Mouse (Mus musculus): ENCODE measurements at regions not wholly inside any gene's neighbourhood (a gene's known extent, or its start where the extent isn't known, plus 50 kb on each side); places are given as distances from the start of the nearest gene placed in this dataset.
A peak's percentile ranks its signal among the peaks of the same experiment; 100 is the strongest.
"Not testable (repeated sequence)": the region's sequence is repeated elsewhere in the genome, so short reads cannot be mapped to it uniquely, and the experiment has no call there.

DNA sequence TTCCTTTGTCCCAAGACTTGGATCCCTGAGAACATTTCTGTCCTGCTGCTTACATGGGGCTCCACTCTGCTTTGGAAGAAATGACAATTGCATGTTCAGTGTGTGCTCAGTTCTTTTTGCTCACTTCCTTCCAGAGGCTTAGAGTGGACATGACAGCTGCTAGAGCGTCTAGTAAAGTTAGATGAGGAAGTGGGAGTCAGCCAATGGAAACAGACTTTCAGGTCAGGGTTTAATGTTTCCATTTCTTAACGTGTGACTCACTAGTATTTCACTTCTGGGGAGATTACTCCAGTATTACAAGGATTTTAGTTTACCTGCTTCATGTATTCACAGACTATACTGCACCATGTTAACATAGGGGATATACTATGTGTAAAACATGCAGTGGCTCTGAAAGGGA lies 759.3 kb upstream of the Gm38303 start:
- 80% methylated on average over 2 of the region's 2 CpGs for WGBS
- no peaks in the 10 kb centered on the region for H3K4me1 ChIP-seq (replicated peaks; ENCODE audit: control insufficient read depth, insufficient read depth, low read length)
- DNase-seq (ENCODE audit: low spot score): no peak
- H3K9me3 ChIP-seq (ENCODE audit: control insufficient read depth, low read length): no peaks in the 10 kb centered on the region
- H3K4me3 ChIP-seq (ENCODE audit: low read depth, low read length): no peak overlapping the region
- H3K27ac ChIP-seq (ENCODE audit: low read depth, low read length): no peak overlapping the region
- H3K36me3 ChIP-seq (ENCODE audit: control insufficient read depth, insufficient read depth, low read length): no peaks in the 10 kb centered on the region
- H3K27me3 ChIP-seq (ENCODE audit: control insufficient read depth, insufficient read depth, low read length): no peaks in the 10 kb centered on the region
- H3K9ac ChIP-seq (ENCODE audit: low read length): no peak overlapping the region
- H3K4me2 ChIP-seq (ENCODE audit: low read depth, low read length, severe bottlenecking): no peak overlapping the region
- ATAC-seq (replicated peaks; ENCODE audit: low FRiP score): no peak

- no peak for ATAC-seq (replicated peaks; ENCODE audit: low FRiP score)
Measured at GRCm38 (mm10) chr3:11094138-11094537, 758.7 kb upstream of the Gm38303 start.

GRCm38 (mm10) chr3:11083291-11083690 lies 747.8 kb upstream of the Gm38303 start:
- no peaks in the 10 kb centered on the region for H3K9me3 ChIP-seq (ENCODE audit: control insufficient read depth, low read length)
- no peak overlapping the region for H3K27ac ChIP-seq (ENCODE audit: low read depth, low read length)
- H3K4me3 ChIP-seq (ENCODE audit: low read depth, low read length): no peak overlapping the region
- no peak for ATAC-seq (replicated peaks; ENCODE audit: low FRiP score)
- no peaks in the 10 kb centered on the region for H3K27me3 ChIP-seq (ENCODE audit: control insufficient read depth, insufficient read depth, low read length)
- no peaks in the 10 kb centered on the region for H3K36me3 ChIP-seq (ENCODE audit: control insufficient read depth, insufficient read depth, low read length)
- H3K4me1 ChIP-seq (replicated peaks; ENCODE audit: control insufficient read depth, insufficient read depth, low read length): no peaks in the 10 kb centered on the region
- no peak overlapping the region for H3K4me2 ChIP-seq (ENCODE audit: low read depth, low read length, severe bottlenecking)
- WGBS: 56% methylated on average over 2 of the region's 2 CpGs
- no peak for DNase-seq (ENCODE audit: low spot score)
- no peak overlapping the region for H3K9ac ChIP-seq (ENCODE audit: low read length)

More at GRCm38 (mm10) chr3:11094138-11094537, 758.7 kb upstream of the Gm38303 start:
- 67% methylated on average over 3 of the region's 3 CpGs for WGBS
- H3K9ac ChIP-seq (ENCODE audit: low read length): no peak overlapping the region
- H3K27ac ChIP-seq (ENCODE audit: low read depth, low read length): no peak overlapping the region
- no peak overlapping the region for H3K4me3 ChIP-seq (ENCODE audit: low read depth, low read length)
- H3K27me3 ChIP-seq (ENCODE audit: control insufficient read depth, insufficient read depth, low read length): no peaks in the 10 kb centered on the region
- no peak overlapping the region for H3K4me2 ChIP-seq (ENCODE audit: low read depth, low read length, severe bottlenecking)
- no peaks in the 10 kb centered on the region for H3K4me1 ChIP-seq (replicated peaks; ENCODE audit: control insufficient read depth, insufficient read depth, low read length)
- no peaks in the 10 kb centered on the region for H3K36me3 ChIP-seq (ENCODE audit: control insufficient read depth, insufficient read depth, low read length)
- DNase-seq (ENCODE audit: low spot score): no peak
- H3K9me3 ChIP-seq (ENCODE audit: control insufficient read depth, low read length): no peaks in the 10 kb centered on the region

DNA sequence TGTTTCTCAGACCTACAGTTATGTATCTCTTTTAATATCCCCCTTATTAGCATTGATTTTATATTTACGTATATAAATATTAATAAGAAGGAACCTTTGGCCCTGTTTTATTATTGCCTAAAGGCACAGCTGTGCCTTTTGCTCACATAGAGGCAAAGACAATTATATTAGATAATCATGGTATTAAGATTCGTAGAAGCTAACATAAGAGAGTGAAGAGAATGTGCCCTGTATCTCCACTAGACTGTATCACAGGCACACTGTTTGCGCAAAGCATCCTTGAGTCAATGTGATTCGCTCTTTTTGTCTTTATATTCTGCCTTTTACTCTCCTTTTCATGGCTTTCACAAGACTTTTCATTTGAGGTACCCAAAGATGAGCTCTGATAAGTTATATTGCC lies 738.5 kb upstream of the Gm38303 start:
- Histone ChIP-seq H3K27me3 (ENCODE audit: control insufficient read depth, insufficient read depth, low read length) (no peaks in the 10 kb centered on the region), H3K9me3 (ENCODE audit: control insufficient read depth, low read length) (no peaks in the 10 kb centered on the region), H3K4me3 (ENCODE audit: low read depth, low read length) (no peak overlapping the region), H3K9ac (ENCODE audit: low read length) (no peak overlapping the region), H3K4me2 (ENCODE audit: low read depth, low read length, severe bottlenecking) (no peak overlapping the region), H3K27ac (ENCODE audit: low read depth, low read length) (no peak overlapping the region), H3K4me1 (replicated peaks; ENCODE audit: control insufficient read depth, insufficient read depth, low read length) (no peaks in the 10 kb centered on the region), H3K36me3 (ENCODE audit: control insufficient read depth, insufficient read depth, low read length) (no peaks in the 10 kb centered on the region)
- ATAC-seq (replicated peaks; ENCODE audit: low FRiP score): no peak
- 91% methylated on average over 4 of the region's 4 CpGs for WGBS
- no peak for DNase-seq (ENCODE audit: low spot score)

DNA sequence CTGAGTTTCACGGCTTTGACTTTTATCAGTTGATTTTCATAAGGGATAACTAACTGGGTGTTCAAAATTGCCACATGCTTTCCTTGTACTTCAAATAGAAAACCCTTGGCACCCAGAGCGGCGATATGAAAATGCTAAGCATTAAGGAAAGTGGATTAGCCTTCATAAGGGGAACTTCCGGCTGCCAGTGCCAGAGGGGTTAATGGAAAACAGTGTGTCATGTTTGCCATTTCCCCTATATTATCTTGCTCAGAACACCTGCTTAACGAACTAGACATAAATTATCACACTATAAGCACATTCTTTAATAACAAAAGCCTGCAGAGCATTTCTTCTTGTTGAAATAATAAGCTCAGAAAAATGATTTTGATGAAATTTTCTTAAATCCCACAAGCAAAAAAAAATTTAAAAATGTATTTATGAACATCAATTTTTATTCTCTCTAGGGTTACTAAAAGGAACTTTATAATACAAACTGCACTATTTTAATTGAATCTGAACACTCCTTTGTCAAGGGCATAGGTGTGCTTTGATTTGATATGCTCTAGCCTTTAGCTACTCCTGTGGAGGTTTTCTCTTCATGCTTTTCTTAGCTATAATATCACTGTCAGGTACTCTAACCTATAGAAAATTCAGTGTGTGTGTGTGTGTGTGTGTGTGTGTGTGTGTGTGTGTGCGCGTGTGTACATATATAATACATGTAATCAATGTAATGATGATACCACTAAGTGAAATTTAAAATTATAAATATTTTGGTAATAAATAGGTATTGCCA lies 699.7 kb upstream of the Gm38303 start:
- 79% methylated on average over 7 of the region's 7 CpGs for WGBS
- no peaks in the 10 kb centered on the region for H3K9me3 ChIP-seq (ENCODE audit: control insufficient read depth, low read length)
- no peak overlapping the region for H3K4me3 ChIP-seq (ENCODE audit: low read depth, low read length)
- no peaks in the 10 kb centered on the region for H3K4me1 ChIP-seq (replicated peaks; ENCODE audit: control insufficient read depth, insufficient read depth, low read length)
- DNase-seq (ENCODE audit: low spot score) (no peak), ATAC-seq (replicated peaks; ENCODE audit: low FRiP score) (no peak)
- H3K4me2 ChIP-seq (ENCODE audit: low read depth, low read length, severe bottlenecking): no peak overlapping the region
- H3K27me3 ChIP-seq (ENCODE audit: control insufficient read depth, insufficient read depth, low read length): no peaks in the 10 kb centered on the region
- H3K9ac ChIP-seq (ENCODE audit: low read length): no peak overlapping the region
- no peaks in the 10 kb centered on the region for H3K36me3 ChIP-seq (ENCODE audit: control insufficient read depth, insufficient read depth, low read length)
- no peak overlapping the region for H3K27ac ChIP-seq (ENCODE audit: low read depth, low read length)

DNA sequence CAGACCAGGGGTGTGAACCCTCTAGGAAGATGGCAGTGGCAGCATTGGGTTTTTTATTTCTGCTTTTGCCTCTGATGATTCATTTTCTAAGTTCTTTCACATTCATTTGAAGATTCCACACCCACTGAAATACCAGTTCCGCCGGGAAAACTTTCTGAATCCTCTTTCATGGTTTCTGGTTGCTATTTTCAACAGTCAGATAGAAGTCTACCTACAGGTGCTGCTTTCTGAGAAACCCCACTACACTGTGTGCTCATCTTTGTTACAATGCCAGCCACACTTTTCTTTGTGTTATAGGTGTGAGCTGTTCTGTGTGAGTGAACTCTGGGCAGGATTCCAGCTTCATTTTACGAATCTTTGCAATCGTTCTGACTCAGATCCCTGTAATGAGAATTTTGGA lies 694.5 kb upstream of the Gm38303 start:
- 93% methylated on average over 4 of the region's 4 CpGs for WGBS
- ATAC-seq (replicated peaks; ENCODE audit: low FRiP score) (no peak), DNase-seq (ENCODE audit: low spot score) (no peak)
- no peaks in the 10 kb centered on the region for H3K27me3 ChIP-seq (ENCODE audit: control insufficient read depth, insufficient read depth, low read length)
- no peak overlapping the region for H3K27ac ChIP-seq (ENCODE audit: low read depth, low read length)
- H3K4me1 ChIP-seq (replicated peaks; ENCODE audit: control insufficient read depth, insufficient read depth, low read length): no peaks in the 10 kb centered on the region
- no peak overlapping the region for H3K4me3 ChIP-seq (ENCODE audit: low read depth, low read length)
- H3K9ac ChIP-seq (ENCODE audit: low read length): no peak overlapping the region
- H3K9me3 ChIP-seq (ENCODE audit: control insufficient read depth, low read length): no peaks in the 10 kb centered on the region
- no peaks in the 10 kb centered on the region for H3K36me3 ChIP-seq (ENCODE audit: control insufficient read depth, insufficient read depth, low read length)
- no peak overlapping the region for H3K4me2 ChIP-seq (ENCODE audit: low read depth, low read length, severe bottlenecking)

DNA sequence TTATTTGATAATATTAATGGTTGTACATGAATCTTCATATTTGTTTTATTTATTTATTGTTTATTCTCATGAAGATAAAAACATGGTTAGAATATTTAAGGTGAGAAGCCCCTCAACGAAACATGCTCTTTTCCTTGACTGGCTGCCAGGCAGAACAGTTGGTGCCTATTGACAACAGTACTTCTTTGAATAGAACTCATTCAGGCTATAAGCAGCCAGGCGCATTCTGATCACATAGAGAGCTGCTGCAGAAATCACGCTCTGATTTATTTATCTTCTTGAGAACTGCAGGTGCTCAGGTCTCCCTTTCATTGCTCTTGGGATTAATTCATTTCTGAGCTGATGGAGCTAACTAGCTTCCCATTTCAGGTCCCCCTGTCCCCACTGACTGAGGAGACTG lies 688.9 kb upstream of the Gm38303 start:
- no peak overlapping the region for H3K4me3 ChIP-seq (ENCODE audit: low read depth, low read length)
- no peaks in the 10 kb centered on the region for H3K27me3 ChIP-seq (ENCODE audit: control insufficient read depth, insufficient read depth, low read length)
- WGBS: 52% methylated on average over 3 of the region's 3 CpGs
- no peak overlapping the region for H3K4me2 ChIP-seq (ENCODE audit: low read depth, low read length, severe bottlenecking)
- no peak overlapping the region for H3K9ac ChIP-seq (ENCODE audit: low read length)
- H3K9me3 ChIP-seq (ENCODE audit: control insufficient read depth, low read length): no peaks in the 10 kb centered on the region
- H3K4me1 ChIP-seq (replicated peaks; ENCODE audit: control insufficient read depth, insufficient read depth, low read length): no peaks in the 10 kb centered on the region
- H3K36me3 ChIP-seq (ENCODE audit: control insufficient read depth, insufficient read depth, low read length): no peaks in the 10 kb centered on the region
- DNase-seq (ENCODE audit: low spot score): no peak
- no peak overlapping the region for H3K27ac ChIP-seq (ENCODE audit: low read depth, low read length)
- 0 out of 2 replicates have a peak, but pooled peaks have one; percentile 30 for ATAC-seq (replicated peaks; ENCODE audit: low FRiP score)

GRCm38 (mm10) chr3:11020048-11020447 lies 684.6 kb upstream of the Gm38303 start:
- no peak overlapping the region for H3K4me3 ChIP-seq (ENCODE audit: low read depth, low read length)
- no peaks in the 10 kb centered on the region for H3K4me1 ChIP-seq (replicated peaks; ENCODE audit: control insufficient read depth, insufficient read depth, low read length)
- no peak overlapping the region for H3K27ac ChIP-seq (ENCODE audit: low read depth, low read length)
- no peaks in the 10 kb centered on the region for H3K9me3 ChIP-seq (ENCODE audit: control insufficient read depth, low read length)
- WGBS: 67% methylated on average over 3 of the region's 3 CpGs
- H3K27me3 ChIP-seq (ENCODE audit: control insufficient read depth, insufficient read depth, low read length): no peaks in the 10 kb centered on the region
- H3K9ac ChIP-seq (ENCODE audit: low read length): no peak overlapping the region
- no peaks in the 10 kb centered on the region for H3K36me3 ChIP-seq (ENCODE audit: control insufficient read depth, insufficient read depth, low read length)
- DNase-seq (ENCODE audit: low spot score) (no peak), ATAC-seq (replicated peaks; ENCODE audit: low FRiP score) (peak; percentile 67; the same call in 1 of the 2 replicates)
- H3K4me2 ChIP-seq (ENCODE audit: low read depth, low read length, severe bottlenecking): no peak overlapping the region

DNA sequence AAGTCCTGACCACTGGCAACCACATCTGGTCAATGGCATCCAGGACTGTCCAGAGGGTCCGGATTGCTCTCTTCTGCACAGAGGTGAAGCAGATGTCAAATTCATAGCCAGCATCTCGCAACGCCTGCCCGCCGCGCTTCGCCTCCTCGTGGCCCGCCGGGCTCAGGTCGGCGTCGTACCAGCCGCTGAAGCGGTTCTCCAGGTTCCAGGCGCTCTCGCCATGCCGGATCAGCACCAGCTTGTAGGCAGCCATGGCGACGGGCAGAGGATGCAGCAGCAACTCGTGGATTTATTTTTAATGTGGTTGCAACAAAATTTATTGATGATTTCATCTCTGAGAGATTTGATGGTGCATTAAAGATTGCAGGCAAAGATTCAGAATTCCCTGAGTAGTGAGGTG lies 679.4 kb upstream of the Gm38303 start:
- H3K9me3 ChIP-seq (ENCODE audit: control insufficient read depth, low read length); ATAC-seq (replicated peaks; ENCODE audit: low FRiP score); H3K4me2 ChIP-seq (ENCODE audit: low read depth, low read length, severe bottlenecking); H3K9ac ChIP-seq (ENCODE audit: low read length); H3K36me3 ChIP-seq (ENCODE audit: control insufficient read depth, insufficient read depth, low read length); H3K27ac ChIP-seq (ENCODE audit: low read depth, low read length); H3K4me3 ChIP-seq (ENCODE audit: low read depth, low read length); H3K27me3 ChIP-seq (ENCODE audit: control insufficient read depth, insufficient read depth, low read length); H3K4me1 ChIP-seq (replicated peaks; ENCODE audit: control insufficient read depth, insufficient read depth, low read length); DNase-seq (ENCODE audit: low spot score): not testable (repeated sequence)
- 96% methylated on average over 6 of the region's 21 CpGs for WGBS

Data from forebrain, embryonic 11.5 days (tissue).